Mouse (Mus musculus) olfactory bulb, adult 2 months (tissue): ENCODE data around the gene Pcyox1. TPM values are rescaled to one million over a fixed set of nuclear protein-coding genes. Genes with fewer than 3 reads are reported as not detected.

Experiments used
- H3K27ac ChIP-seq: fragments of 200-500 bp; 2 replicates; pipeline ENCODE4 v1.5.1; 2012; ENCODE audit warnings: low read depth, low read length; ENCODE audit not compliant: insufficient read depth
- H3K4me1 ChIP-seq: fragments of 200-500 bp; 2 replicates; pipeline ENCODE4 v1.6.1; 2012; ENCODE audit warnings: low read length; ENCODE audit not compliant: control insufficient read depth, insufficient read depth
- H3K4me3 ChIP-seq: fragments of 200-500 bp; 2 replicates; pipeline ENCODE4 v1.5.1; 2012; ENCODE audit warnings: mild to moderate bottlenecking, low read depth, low read length, moderate library complexity; ENCODE audit not compliant: insufficient read depth
- CTCF ChIP-seq: fragments of 200-500 bp; IDR thresholded peaks from 2 replicates; pipeline ENCODE4 v1.5.1; 2012; ENCODE audit warnings: low read depth, mild to moderate bottlenecking, low read length, moderate library complexity; ENCODE audit not compliant: insufficient read depth
- POLR2A ChIP-seq: fragments of 200-500 bp; IDR thresholded peaks from 2 replicates; pipeline ENCODE4 v1.6.1; 2012; ENCODE audit warnings: mild to moderate bottlenecking, low read depth, low read length, moderate library complexity; ENCODE audit not compliant: insufficient read depth
- WGBS: fragments of 180-500 bp; shearing (Covaris S2); methylation state at CpG from one replicate; pipeline ENCODE4 v1.1.7; 2018; 5-methylcytosine and 5-hydroxymethylcytosine counted together
- polyA plus RNA-seq: library from polyadenylated mRNA; stranded (reverse); fragments of >200 nt; gene quantifications from 2 replicates; pipeline ENCODE4 v1.2.4, GENCODE M21; 2012; ENCODE audit warnings: low replicate concordance; ENCODE audit not compliant: missing spikeins, insufficient read depth, insufficient read length

Pcyox1 gene
- polyA plus RNA-seq, 1 experiment: not detected

GRCm38 (mm10) chr6:86426358-86426757 is 29.4 kb upstream of the Pcyox1 start, which contains the start of gene Gm44790:
TSS of gene Gm44790 (plus strand) at chr6:86426658.
- no peak for TF ChIP-seq CTCF
- no peak for TF ChIP-seq POLR2A
- 97% methylated on average over 1 of the region's 1 CpGs for WGBS
- no peaks in the 10 kb centered on the region for H3K4me1 ChIP-seq
- H3K4me3 ChIP-seq: no peak within 1 kb of the TSS
- no peak within 1 kb of the TSS for H3K27ac ChIP-seq

GRCm38 (mm10) chr6:86420491-86420890 is 23.5 kb upstream of the Pcyox1 start:
- Histone ChIP-seq H3K4me1 (no peaks in the 10 kb centered on the region), H3K4me3 (no peak overlapping the region), H3K27ac (no peak overlapping the region)
- TF ChIP-seq CTCF (no peak), POLR2A (no peak)
- 71% methylated on average over 6 of the region's 6 CpGs for WGBS

- no peak overlapping the region for H3K4me3 ChIP-seq
- H3K27ac ChIP-seq: no peak overlapping the region
- WGBS: 87% methylated on average over 3 of the region's 3 CpGs
- H3K4me1 ChIP-seq: no peaks in the 10 kb centered on the region
- TF ChIP-seq CTCF (no peak), POLR2A (no peak)
Measured at GRCm38 (mm10) chr6:86419239-86419638, 22.3 kb upstream of the Pcyox1 start.

GRCm38 (mm10) chr6:86418711-86419110 is 21.8 kb upstream of the Pcyox1 start:
- TF ChIP-seq POLR2A: no peak
- no peak for TF ChIP-seq CTCF
- no peaks in the 10 kb centered on the region for H3K4me1 ChIP-seq
- WGBS: 95% methylated on average over 6 of the region's 6 CpGs
- no peak overlapping the region for H3K4me3 ChIP-seq
- H3K27ac ChIP-seq: no peak overlapping the region

- Histone ChIP-seq H3K4me3 (no peak overlapping the region), H3K27ac (no peak overlapping the region), H3K4me1 (no peaks in the 10 kb centered on the region)
- TF ChIP-seq CTCF: no peak
- TF ChIP-seq POLR2A: no peak
Measured at GRCm38 (mm10) chr6:86406306-86406705, 9.4 kb upstream of the Pcyox1 start.

- Histone ChIP-seq H3K27ac (no peak overlapping the region), H3K4me3 (peak overlapping the region; percentile 81), H3K4me1 (no peaks in the 10 kb centered on the region)
- WGBS: under 1% methylated on average over 11 of the region's 11 CpGs
- no peak for TF ChIP-seq CTCF
- no peak for TF ChIP-seq POLR2A
Measured at GRCm38 (mm10) chr6:86404996-86405395, 8.0 kb upstream of the Pcyox1 start.

- Histone ChIP-seq H3K4me1 (no peaks in the 10 kb centered on the region), H3K4me3 (peak within 1 kb of the TSS; percentile 81), H3K27ac (peak within 1 kb of the TSS; percentile 99)
- WGBS: under 1% methylated on average over 62 of the region's 62 CpGs
- peak; percentile 80 for TF ChIP-seq POLR2A
- TF ChIP-seq CTCF: no peak
Measured at GRCm38 (mm10) chr6:86404100-86404861, 7.3 kb upstream of the Pcyox1 start, which contains the start of gene Tia1. TSS of gene Tia1 (plus strand) at chr6:86404219.

GRCm38 (mm10) chr6:86403728-86404099 is 6.8 kb upstream of the Pcyox1 start:
- Histone ChIP-seq H3K27ac (no peak overlapping the region), H3K4me3 (peak overlapping the region; percentile 81), H3K4me1 (no peaks in the 10 kb centered on the region)
- TF ChIP-seq POLR2A (no peak), CTCF (no peak)
- WGBS: under 1% methylated on average over 15 of the region's 15 CpGs

- no peak overlapping the region for H3K27ac ChIP-seq
- no peak overlapping the region for H3K4me3 ChIP-seq
- 30% methylated on average over 12 of the region's 12 CpGs for WGBS
- TF ChIP-seq CTCF (no peak), POLR2A (no peak)
- no peaks in the 10 kb centered on the region for H3K4me1 ChIP-seq
Measured at GRCm38 (mm10) chr6:86402681-86403607, 6.0 kb upstream of the Pcyox1 start.
